Mouse (Mus musculus): ENCODE measurements around the gene Chrm3. TPM values are rescaled to one million over a fixed set of nuclear protein-coding genes. Genes with fewer than 3 reads are reported as not detected.
A peak's percentile ranks its signal among the peaks of the same experiment; 100 is the strongest.

Chrm3 gene
- polyA plus RNA-seq, 1 experiment from 2014 or later = 0.31 TPM

DNA sequence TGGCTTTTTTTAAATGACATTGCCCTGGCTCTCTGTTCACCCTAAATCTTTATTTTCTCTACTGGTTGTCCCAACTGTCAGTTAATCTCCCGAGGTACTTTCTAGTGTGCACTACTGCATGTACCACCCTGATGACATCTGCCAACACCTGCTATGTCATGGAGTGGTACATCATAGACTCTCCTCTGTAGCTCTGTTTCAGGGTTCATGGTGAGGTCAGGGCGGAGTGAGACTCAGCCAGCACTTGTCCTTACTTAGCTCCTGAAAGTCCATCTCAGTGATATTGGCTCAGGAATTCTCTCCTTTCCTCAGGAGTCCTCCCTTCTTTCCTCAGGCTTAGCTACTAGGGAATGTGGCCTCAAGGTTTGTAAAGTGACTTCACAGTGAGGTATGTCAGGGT, 451.9 kb downstream of the Chrm3 start:
- Histone ChIP-seq H3K4me3 (ENCODE audit: low read length) (no peak overlapping the region), H3K27ac (ENCODE audit: low read length) (no peak overlapping the region), H3K27me3 (ENCODE audit: control insufficient read depth, insufficient read depth, low read depth, low read length) (no peaks in the 10 kb centered on the region), H3K4me1 (replicated peaks; ENCODE audit: control insufficient read depth, insufficient read depth, low read length) (no peaks in the 10 kb centered on the region), H3K9ac (ENCODE audit: low read length) (no peak overlapping the region), H3K36me3 (ENCODE audit: control insufficient read depth, insufficient read depth, low read length) (no peaks in the 10 kb centered on the region), H3K9me3 (ENCODE audit: control insufficient read depth, low read length) (no peaks in the 10 kb centered on the region), H3K4me2 (ENCODE audit: low read depth, low read length) (no peak overlapping the region)
- no peak for ATAC-seq (ENCODE audit: low read depth)
- 57% methylated on average over 2 of the region's 2 CpGs for WGBS

- H3K9me3 ChIP-seq (ENCODE audit: control insufficient read depth, low read length) = no peaks in the 10 kb centered on the region
- H3K4me3 ChIP-seq (ENCODE audit: low read length) = no peak overlapping the region
- H3K4me1 ChIP-seq (replicated peaks; ENCODE audit: control insufficient read depth, insufficient read depth, low read length) = no peaks in the 10 kb centered on the region
- no peaks in the 10 kb centered on the region for H3K27me3 ChIP-seq (ENCODE audit: control insufficient read depth, insufficient read depth, low read depth, low read length)
- WGBS = 51% methylated on average over 3 of the region's 3 CpGs
- no peak overlapping the region for H3K9ac ChIP-seq (ENCODE audit: low read length)
- ATAC-seq (ENCODE audit: low read depth) = no peak
- H3K36me3 ChIP-seq (ENCODE audit: control insufficient read depth, insufficient read depth, low read length) = no peaks in the 10 kb centered on the region
- no peak overlapping the region for H3K4me2 ChIP-seq (ENCODE audit: low read depth, low read length)
- H3K27ac ChIP-seq (ENCODE audit: low read length) = no peak overlapping the region
Observed at GRCm38 (mm10) chr13:9907202-9907601, 453.4 kb downstream of the Chrm3 start.

DNA sequence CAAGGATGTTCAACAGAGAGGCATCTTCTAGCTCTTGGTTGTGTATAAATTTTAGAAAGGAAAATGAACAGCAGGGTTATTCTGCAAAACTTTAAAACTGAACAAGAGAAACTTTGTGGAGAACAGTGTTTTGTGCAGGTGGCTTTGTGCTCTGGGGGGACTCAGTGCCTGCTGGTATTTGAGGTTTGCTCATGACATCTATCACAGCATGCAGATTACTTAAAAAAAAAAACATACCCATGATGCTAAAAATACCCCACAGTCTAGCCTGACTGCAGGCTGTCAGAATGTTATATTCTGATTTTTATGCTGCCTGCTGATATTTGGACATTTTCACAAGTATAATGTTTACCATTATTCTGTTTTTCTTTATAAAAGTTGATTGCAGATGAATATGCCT, 456.2 kb downstream of the Chrm3 start:
- no peaks in the 10 kb centered on the region for H3K36me3 ChIP-seq (ENCODE audit: control insufficient read depth, insufficient read depth, low read length)

GRCm38 (mm10) chr13:9900653-9901385, 459.8 kb downstream of the Chrm3 start:
- Histone ChIP-seq H3K36me3 (ENCODE audit: control insufficient read depth, insufficient read depth, low read length) (no peaks in the 10 kb centered on the region), H3K27ac (ENCODE audit: low read length) (no peak overlapping the region), H3K4me2 (ENCODE audit: low read depth, low read length) (no peak overlapping the region), H3K4me3 (ENCODE audit: low read length) (no peak overlapping the region), H3K9ac (ENCODE audit: low read length) (no peak overlapping the region), H3K27me3 (ENCODE audit: control insufficient read depth, insufficient read depth, low read depth, low read length) (no peaks in the 10 kb centered on the region), H3K4me1 (replicated peaks; ENCODE audit: control insufficient read depth, insufficient read depth, low read length) (no peaks in the 10 kb centered on the region), H3K9me3 (ENCODE audit: control insufficient read depth, low read length) (no peaks in the 10 kb centered on the region)
- no peak for ATAC-seq (ENCODE audit: low read depth)
- WGBS = 72% methylated on average over 5 of the region's 5 CpGs

More for the DNA sequence above, 456.2 kb downstream of the Chrm3 start:
- no peak overlapping the region for H3K4me3 ChIP-seq (ENCODE audit: low read length)
- H3K9me3 ChIP-seq (ENCODE audit: control insufficient read depth, low read length) = no peaks in the 10 kb centered on the region
- H3K9ac ChIP-seq (ENCODE audit: low read length) = no peak overlapping the region
- H3K27me3 ChIP-seq (ENCODE audit: control insufficient read depth, insufficient read depth, low read depth, low read length) = no peaks in the 10 kb centered on the region
- H3K27ac ChIP-seq (ENCODE audit: low read length) = no peak overlapping the region
- no peaks in the 10 kb centered on the region for H3K4me1 ChIP-seq (replicated peaks; ENCODE audit: control insufficient read depth, insufficient read depth, low read length)
- no peak for ATAC-seq (ENCODE audit: low read depth)
- no peak overlapping the region for H3K4me2 ChIP-seq (ENCODE audit: low read depth, low read length)

DNA sequence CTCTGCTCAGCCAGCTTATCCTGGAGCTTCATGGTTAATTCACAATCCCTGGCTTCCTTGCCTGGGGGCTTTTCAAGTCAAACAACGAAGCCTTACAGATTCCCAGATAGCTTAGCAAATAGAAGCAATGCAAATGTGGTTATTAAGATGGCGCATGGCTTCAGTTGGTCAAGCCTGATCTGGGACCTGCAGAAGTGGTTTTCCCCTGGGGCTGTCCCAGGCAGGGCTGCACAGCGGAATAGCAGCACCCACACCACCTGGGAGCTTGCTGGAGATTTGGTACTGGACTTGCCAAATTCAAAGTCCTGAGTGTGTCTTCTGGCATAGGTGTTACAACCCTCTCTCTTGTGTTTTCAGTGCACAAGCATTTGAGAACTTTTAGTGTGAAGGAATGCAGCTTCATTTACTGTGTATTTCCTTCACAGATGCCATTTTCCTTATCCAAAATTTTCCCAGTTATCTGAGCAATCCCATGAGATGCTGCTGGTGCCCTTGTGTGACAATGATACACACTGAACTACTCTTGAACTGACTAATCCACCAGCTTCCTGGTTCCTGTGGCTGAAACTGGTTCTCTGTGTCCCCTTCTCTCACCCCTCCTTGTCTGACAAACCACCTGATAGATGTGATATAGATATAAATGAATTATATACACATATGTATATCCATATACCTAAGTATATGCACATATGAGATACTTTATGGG, 461.8 kb downstream of the Chrm3 start:
- Histone ChIP-seq H3K27ac (ENCODE audit: low read length) (no peak overlapping the region), H3K4me3 (ENCODE audit: low read length) (no peak overlapping the region), H3K9me3 (ENCODE audit: control insufficient read depth, low read length) (no peaks in the 10 kb centered on the region), H3K9ac (ENCODE audit: low read length) (no peak overlapping the region), H3K27me3 (ENCODE audit: control insufficient read depth, insufficient read depth, low read depth, low read length) (no peaks in the 10 kb centered on the region), H3K4me2 (ENCODE audit: low read depth, low read length) (no peak overlapping the region), H3K4me1 (replicated peaks; ENCODE audit: control insufficient read depth, insufficient read depth, low read length) (no peaks in the 10 kb centered on the region), H3K36me3 (ENCODE audit: control insufficient read depth, insufficient read depth, low read length) (no peaks in the 10 kb centered on the region)
- WGBS = 78% methylated on average over 3 of the region's 3 CpGs
- no peak for ATAC-seq (ENCODE audit: low read depth)

GRCm38 (mm10) chr13:9897231-9897630, 463.4 kb downstream of the Chrm3 start:
- Histone ChIP-seq H3K9ac (ENCODE audit: low read length) (no peak overlapping the region), H3K4me2 (ENCODE audit: low read depth, low read length) (no peak overlapping the region), H3K27me3 (ENCODE audit: control insufficient read depth, insufficient read depth, low read depth, low read length) (no peaks in the 10 kb centered on the region), H3K4me1 (replicated peaks; ENCODE audit: control insufficient read depth, insufficient read depth, low read length) (no peaks in the 10 kb centered on the region), H3K27ac (ENCODE audit: low read length) (no peak overlapping the region), H3K4me3 (ENCODE audit: low read length) (no peak overlapping the region), H3K9me3 (ENCODE audit: control insufficient read depth, low read length) (no peaks in the 10 kb centered on the region), H3K36me3 (ENCODE audit: control insufficient read depth, insufficient read depth, low read length) (no peaks in the 10 kb centered on the region)
- 37% methylated on average over 1 of the region's 1 CpGs for WGBS
- no peak for ATAC-seq (ENCODE audit: low read depth)

- Histone ChIP-seq H3K4me1 (replicated peaks; ENCODE audit: control insufficient read depth, insufficient read depth, low read length) (no peaks in the 10 kb centered on the region), H3K27ac (ENCODE audit: low read length) (no peak overlapping the region), H3K4me2 (ENCODE audit: low read depth, low read length) (no peak overlapping the region), H3K36me3 (ENCODE audit: control insufficient read depth, insufficient read depth, low read length) (no peaks in the 10 kb centered on the region), H3K9me3 (ENCODE audit: control insufficient read depth, low read length) (no peaks in the 10 kb centered on the region), H3K9ac (ENCODE audit: low read length) (no peak overlapping the region), H3K27me3 (ENCODE audit: control insufficient read depth, insufficient read depth, low read depth, low read length) (no peaks in the 10 kb centered on the region), H3K4me3 (ENCODE audit: low read length) (no peak overlapping the region)
- no peak for ATAC-seq (ENCODE audit: low read depth)
- 73% methylated on average over 11 of the region's 11 CpGs for WGBS
Observed at GRCm38 (mm10) chr13:9895045-9895625, 465.5 kb downstream of the Chrm3 start.

- no peak for ATAC-seq (ENCODE audit: low read depth)
- no peak overlapping the region for H3K4me3 ChIP-seq (ENCODE audit: low read length)
- H3K27me3 ChIP-seq (ENCODE audit: control insufficient read depth, insufficient read depth, low read depth, low read length) = no peaks in the 10 kb centered on the region
- H3K27ac ChIP-seq (ENCODE audit: low read length) = no peak overlapping the region
- H3K4me2 ChIP-seq (ENCODE audit: low read depth, low read length) = no peak overlapping the region
- H3K9me3 ChIP-seq (ENCODE audit: control insufficient read depth, low read length) = no peaks in the 10 kb centered on the region
- peaks cover 7% of the 10 kb centered on the region; the same call in 1 of the 2 replicates for H3K4me1 ChIP-seq (replicated peaks; ENCODE audit: control insufficient read depth, insufficient read depth, low read length)
- WGBS = 64% methylated on average over 1 of the region's 1 CpGs
- H3K36me3 ChIP-seq (ENCODE audit: control insufficient read depth, insufficient read depth, low read length) = no peaks in the 10 kb centered on the region
- no peak overlapping the region for H3K9ac ChIP-seq (ENCODE audit: low read length)
Observed at GRCm38 (mm10) chr13:9891088-9891487, 469.6 kb downstream of the Chrm3 start.

- Histone ChIP-seq H3K27ac (ENCODE audit: low read length) (no peak overlapping the region), H3K9ac (ENCODE audit: low read length) (no peak overlapping the region), H3K4me3 (ENCODE audit: low read length) (no peak overlapping the region), H3K4me2 (ENCODE audit: low read depth, low read length) (no peak overlapping the region), H3K4me1 (replicated peaks; ENCODE audit: control insufficient read depth, insufficient read depth, low read length) (peaks cover 7% of the 10 kb centered on the region; the same call in 1 of the 2 replicates), H3K9me3 (ENCODE audit: control insufficient read depth, low read length) (no peaks in the 10 kb centered on the region), H3K27me3 (ENCODE audit: control insufficient read depth, insufficient read depth, low read depth, low read length) (no peaks in the 10 kb centered on the region), H3K36me3 (ENCODE audit: control insufficient read depth, insufficient read depth, low read length) (no peaks in the 10 kb centered on the region)
- ATAC-seq (ENCODE audit: low read depth) = peak; percentile 60; the same call in 1 of the 2 replicates
- 51% methylated on average over 5 of the region's 5 CpGs for WGBS
Observed at GRCm38 (mm10) chr13:9890460-9890859, 470.2 kb downstream of the Chrm3 start.
